Mouse (Mus musculus): ENCODE results near the gene A230050P20Rik. TPM values are rescaled to one million over a fixed set of nuclear protein-coding genes. Genes with fewer than 3 reads are reported as not detected.

Gene A230050P20Rik
- polyA plus RNA-seq, 1 experiment from 2014 or later = 12.6 TPM

GRCm38 (mm10) chr9:20895382-20895781 is 26.9 kb downstream of the A230050P20Rik start:
- ATAC-seq (ENCODE audit: insufficient number of reproducible peaks, insufficient read depth, low FRiP score, low read depth) = no peak
- Histone ChIP-seq H3K4me2 (replicated peaks; ENCODE audit: low read depth, low read length) (no peak overlapping the region), H3K9ac (replicated peaks; ENCODE audit: low read depth, low read length) (no peak overlapping the region), H3K4me3 (ENCODE audit: low read depth, low read length) (no peak overlapping the region), H3K36me3 (ENCODE audit: control insufficient read depth, insufficient read depth, low read length) (peaks cover 59% of the 10 kb centered on the region), H3K27ac (ENCODE audit: low read length) (no peak overlapping the region), H3K4me1 (ENCODE audit: control insufficient read depth, insufficient read depth, low read length) (peaks cover 6% of the 10 kb centered on the region; the same call in 1 of the 2 replicates), H3K9me3 (ENCODE audit: control insufficient read depth, low read depth, low read length) (no peaks in the 10 kb centered on the region), H3K27me3 (ENCODE audit: control insufficient read depth, insufficient read depth, low read length) (no peaks in the 10 kb centered on the region)
- 96% methylated on average over 9 of the region's 9 CpGs for WGBS

- Histone ChIP-seq H3K4me3 (ENCODE audit: low read depth, low read length) (peak overlapping the region; percentile 82), H3K9me3 (ENCODE audit: control insufficient read depth, low read depth, low read length) (no peaks in the 10 kb centered on the region), H3K27ac (ENCODE audit: low read length) (no peak overlapping the region), H3K27me3 (ENCODE audit: control insufficient read depth, insufficient read depth, low read length) (no peaks in the 10 kb centered on the region), H3K36me3 (ENCODE audit: control insufficient read depth, insufficient read depth, low read length) (peaks cover 34% of the 10 kb centered on the region), H3K4me1 (ENCODE audit: control insufficient read depth, insufficient read depth, low read length) (peaks cover 6% of the 10 kb centered on the region; the same call in 1 of the 2 replicates), H3K4me2 (replicated peaks; ENCODE audit: low read depth, low read length) (peak overlapping the region; percentile 92), H3K9ac (replicated peaks; ENCODE audit: low read depth, low read length) (peak overlapping the region; percentile 81)
- ATAC-seq (ENCODE audit: insufficient number of reproducible peaks, insufficient read depth, low FRiP score, low read depth) = peak; percentile 60
- 4% methylated on average over 36 of the region's 39 CpGs for WGBS
Measured at GRCm38 (mm10) chr9:20897736-20898510, 29.5 kb downstream of the A230050P20Rik start.

- peak; percentile 85 for ATAC-seq (ENCODE audit: insufficient number of reproducible peaks, insufficient read depth, low FRiP score, low read depth)
- Histone ChIP-seq H3K27ac (ENCODE audit: low read length) (no peak within 1 kb of the TSS), H3K9ac (replicated peaks; ENCODE audit: low read depth, low read length) (peak within 1 kb of the TSS; percentile 81), H3K27me3 (ENCODE audit: control insufficient read depth, insufficient read depth, low read length) (no peaks in the 10 kb centered on the region), H3K4me1 (ENCODE audit: control insufficient read depth, insufficient read depth, low read length) (peaks cover 6% of the 10 kb centered on the region; the same call in 1 of the 2 replicates), H3K9me3 (ENCODE audit: control insufficient read depth, low read depth, low read length) (no peaks in the 10 kb centered on the region), H3K4me3 (ENCODE audit: low read depth, low read length) (peak within 1 kb of the TSS; percentile 82), H3K4me2 (replicated peaks; ENCODE audit: low read depth, low read length) (peak within 1 kb of the TSS; percentile 92), H3K36me3 (ENCODE audit: control insufficient read depth, insufficient read depth, low read length) (peaks cover 30% of the 10 kb centered on the region)
- 5% methylated on average over 34 of the region's 34 CpGs for WGBS
Measured at GRCm38 (mm10) chr9:20898511-20899073, 30.1 kb downstream of the A230050P20Rik start, which contains the start of gene Eif3g. Gene Eif3g (minus strand): TSS chr9:20898623.

GRCm38 (mm10) chr9:20901466-20902173 is 33.2 kb downstream of the A230050P20Rik start:
- Histone ChIP-seq H3K4me3 (ENCODE audit: low read depth, low read length) (no peak overlapping the region), H3K9me3 (ENCODE audit: control insufficient read depth, low read depth, low read length) (no peaks in the 10 kb centered on the region), H3K36me3 (ENCODE audit: control insufficient read depth, insufficient read depth, low read length) (peaks cover 16% of the 10 kb centered on the region; the same call in 1 of the 2 replicates), H3K4me1 (ENCODE audit: control insufficient read depth, insufficient read depth, low read length) (peaks cover 6% of the 10 kb centered on the region; the same call in 1 of the 2 replicates), H3K4me2 (replicated peaks; ENCODE audit: low read depth, low read length) (no peak overlapping the region), H3K9ac (replicated peaks; ENCODE audit: low read depth, low read length) (no peak overlapping the region), H3K27ac (ENCODE audit: low read length) (no peak overlapping the region), H3K27me3 (ENCODE audit: control insufficient read depth, insufficient read depth, low read length) (no peaks in the 10 kb centered on the region)
- 15% methylated on average over 13 of the region's 13 CpGs for WGBS
- ATAC-seq (ENCODE audit: insufficient number of reproducible peaks, insufficient read depth, low FRiP score, low read depth) = no peak

- no peak for ATAC-seq (ENCODE audit: insufficient number of reproducible peaks, insufficient read depth, low FRiP score, low read depth)
- Histone ChIP-seq H3K4me2 (replicated peaks; ENCODE audit: low read depth, low read length) (no peak overlapping the region), H3K4me1 (ENCODE audit: control insufficient read depth, insufficient read depth, low read length) (peaks cover 6% of the 10 kb centered on the region; the same call in 1 of the 2 replicates), H3K9ac (replicated peaks; ENCODE audit: low read depth, low read length) (no peak overlapping the region), H3K36me3 (ENCODE audit: control insufficient read depth, insufficient read depth, low read length) (peaks cover 17% of the 10 kb centered on the region; the same call in 1 of the 2 replicates), H3K9me3 (ENCODE audit: control insufficient read depth, low read depth, low read length) (no peaks in the 10 kb centered on the region), H3K27me3 (ENCODE audit: control insufficient read depth, insufficient read depth, low read length) (no peaks in the 10 kb centered on the region), H3K4me3 (ENCODE audit: low read depth, low read length) (no peak overlapping the region), H3K27ac (ENCODE audit: low read length) (no peak overlapping the region)
- WGBS = 24% methylated on average over 6 of the region's 6 CpGs
Measured at GRCm38 (mm10) chr9:20902174-20902491, 33.7 kb downstream of the A230050P20Rik start.

- Histone ChIP-seq H3K4me3 (ENCODE audit: low read depth, low read length) (no peak overlapping the region), H3K4me2 (replicated peaks; ENCODE audit: low read depth, low read length) (no peak overlapping the region), H3K27ac (ENCODE audit: low read length) (no peak overlapping the region), H3K9me3 (ENCODE audit: control insufficient read depth, low read depth, low read length) (no peaks in the 10 kb centered on the region), H3K9ac (replicated peaks; ENCODE audit: low read depth, low read length) (no peak overlapping the region), H3K4me1 (ENCODE audit: control insufficient read depth, insufficient read depth, low read length) (no peaks in the 10 kb centered on the region), H3K27me3 (ENCODE audit: control insufficient read depth, insufficient read depth, low read length) (no peaks in the 10 kb centered on the region), H3K36me3 (ENCODE audit: control insufficient read depth, insufficient read depth, low read length) (peaks cover 93% of the 10 kb centered on the region)
- ATAC-seq (ENCODE audit: insufficient number of reproducible peaks, insufficient read depth, low FRiP score, low read depth) = no peak
- WGBS = 91% methylated on average over 9 of the region's 9 CpGs
Measured at GRCm38 (mm10) chr9:20909948-20910347, 41.5 kb downstream of the A230050P20Rik start.

- no peak overlapping the region for H3K4me2 ChIP-seq (replicated peaks; ENCODE audit: low read depth, low read length)
- no peak for ATAC-seq (ENCODE audit: insufficient number of reproducible peaks, insufficient read depth, low FRiP score, low read depth)
Measured at GRCm38 (mm10) chr9:20916160-20916559, 47.7 kb downstream of the A230050P20Rik start.

GRCm38 (mm10) chr9:20923258-20923657 is 54.8 kb downstream of the A230050P20Rik start:
- Histone ChIP-seq H3K9ac (replicated peaks; ENCODE audit: low read depth, low read length) (no peak overlapping the region), H3K4me3 (ENCODE audit: low read depth, low read length) (no peak overlapping the region), H3K9me3 (ENCODE audit: control insufficient read depth, low read depth, low read length) (no peaks in the 10 kb centered on the region), H3K4me1 (ENCODE audit: control insufficient read depth, insufficient read depth, low read length) (no peaks in the 10 kb centered on the region), H3K4me2 (replicated peaks; ENCODE audit: low read depth, low read length) (no peak overlapping the region), H3K27ac (ENCODE audit: low read length) (no peak overlapping the region), H3K27me3 (ENCODE audit: control insufficient read depth, insufficient read depth, low read length) (no peaks in the 10 kb centered on the region), H3K36me3 (ENCODE audit: control insufficient read depth, insufficient read depth, low read length) (peaks cover 94% of the 10 kb centered on the region)
- ATAC-seq (ENCODE audit: insufficient number of reproducible peaks, insufficient read depth, low FRiP score, low read depth) = no peak
- WGBS = 90% methylated on average over 3 of the region's 3 CpGs

More at GRCm38 (mm10) chr9:20916160-20916559, 47.7 kb downstream of the A230050P20Rik start:
- Histone ChIP-seq H3K27ac (ENCODE audit: low read length) (no peak overlapping the region), H3K27me3 (ENCODE audit: control insufficient read depth, insufficient read depth, low read length) (no peaks in the 10 kb centered on the region), H3K4me1 (ENCODE audit: control insufficient read depth, insufficient read depth, low read length) (no peaks in the 10 kb centered on the region), H3K9ac (replicated peaks; ENCODE audit: low read depth, low read length) (no peak overlapping the region), H3K36me3 (ENCODE audit: control insufficient read depth, insufficient read depth, low read length) (peaks cover 99% of the 10 kb centered on the region), H3K4me3 (ENCODE audit: low read depth, low read length) (no peak overlapping the region), H3K9me3 (ENCODE audit: control insufficient read depth, low read depth, low read length) (no peaks in the 10 kb centered on the region)
- WGBS = 83% methylated on average over 4 of the region's 4 CpGs

Measured in stomach, embryonic 14.5 days (tissue).